Mouse (Mus musculus) urinary bladder, adult 18-20 months (tissue): ENCODE data around the gene Trappc6a.

ENCODE experiments used
- DNase-seq, 2 experiments: peaks; one replicate each; pipeline ENCODE4 v3.0.0; 2022; ENCODE audit warnings: low spot score in 2 of 2, mixed read lengths in 2 of 2

Trappc6a gene

DNA sequence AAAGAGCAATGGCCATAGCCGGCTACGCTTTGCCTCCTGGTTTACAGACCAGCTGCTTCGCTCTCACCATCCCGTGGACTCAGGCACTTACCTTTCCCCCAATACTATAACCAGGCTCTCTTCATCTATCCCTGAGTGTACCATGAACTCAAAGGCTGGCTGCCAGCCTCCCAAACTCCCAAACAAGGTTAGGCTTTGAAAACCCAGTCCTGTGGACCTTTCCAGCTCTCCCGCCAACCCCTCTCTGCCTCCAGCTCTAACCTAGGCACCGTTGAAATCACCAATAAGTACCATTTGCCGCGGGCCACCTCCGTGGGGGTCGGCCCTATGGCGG is 53.2 kb downstream of the Trappc6a start:
- DNase-seq, result no peak

DNA sequence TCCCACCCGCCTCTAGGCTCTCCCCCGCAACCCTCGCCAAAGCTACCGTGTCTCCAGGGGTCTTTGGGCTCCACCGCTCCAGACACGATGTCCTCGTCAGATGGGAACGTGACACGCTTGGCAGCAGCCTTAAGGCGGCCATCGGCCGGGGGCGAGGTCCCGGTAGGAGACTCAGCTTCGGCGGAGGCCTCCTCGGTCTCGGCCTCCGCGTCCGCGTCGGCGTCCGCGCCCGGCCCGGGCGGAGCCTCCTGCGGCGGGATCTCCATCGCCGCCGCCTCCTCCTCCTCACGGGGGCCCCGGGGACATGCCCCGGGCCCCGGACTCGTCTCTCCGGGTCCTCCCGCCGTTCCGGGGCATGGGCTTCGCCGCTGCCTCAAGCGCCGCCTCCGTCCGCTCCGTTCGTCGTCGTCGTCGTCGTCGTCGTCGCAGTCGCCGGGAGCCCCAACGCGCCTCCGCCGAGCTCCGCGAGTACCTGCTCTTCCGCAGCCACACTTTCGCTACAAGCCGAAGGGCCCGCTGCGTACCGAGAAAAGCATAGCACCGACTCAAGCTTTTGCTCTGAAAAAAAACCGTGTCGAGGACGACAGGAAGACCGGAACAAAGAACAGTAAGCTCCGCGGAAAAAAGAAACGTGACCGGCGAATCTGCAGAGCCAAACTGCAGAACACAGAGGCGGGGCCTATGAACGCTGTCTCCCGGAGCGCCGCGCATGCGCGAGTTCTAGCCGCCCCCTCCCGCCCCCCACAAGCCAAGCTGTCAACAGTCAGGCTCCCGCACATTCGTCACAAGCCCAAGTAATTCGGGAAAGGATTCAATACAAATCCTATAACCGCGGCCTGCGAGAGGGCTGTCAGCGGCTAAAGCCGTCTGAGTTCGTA is 53.8 kb downstream of the Trappc6a start:
- DNase-seq, result peak; percentile 84 to 90

DNA sequence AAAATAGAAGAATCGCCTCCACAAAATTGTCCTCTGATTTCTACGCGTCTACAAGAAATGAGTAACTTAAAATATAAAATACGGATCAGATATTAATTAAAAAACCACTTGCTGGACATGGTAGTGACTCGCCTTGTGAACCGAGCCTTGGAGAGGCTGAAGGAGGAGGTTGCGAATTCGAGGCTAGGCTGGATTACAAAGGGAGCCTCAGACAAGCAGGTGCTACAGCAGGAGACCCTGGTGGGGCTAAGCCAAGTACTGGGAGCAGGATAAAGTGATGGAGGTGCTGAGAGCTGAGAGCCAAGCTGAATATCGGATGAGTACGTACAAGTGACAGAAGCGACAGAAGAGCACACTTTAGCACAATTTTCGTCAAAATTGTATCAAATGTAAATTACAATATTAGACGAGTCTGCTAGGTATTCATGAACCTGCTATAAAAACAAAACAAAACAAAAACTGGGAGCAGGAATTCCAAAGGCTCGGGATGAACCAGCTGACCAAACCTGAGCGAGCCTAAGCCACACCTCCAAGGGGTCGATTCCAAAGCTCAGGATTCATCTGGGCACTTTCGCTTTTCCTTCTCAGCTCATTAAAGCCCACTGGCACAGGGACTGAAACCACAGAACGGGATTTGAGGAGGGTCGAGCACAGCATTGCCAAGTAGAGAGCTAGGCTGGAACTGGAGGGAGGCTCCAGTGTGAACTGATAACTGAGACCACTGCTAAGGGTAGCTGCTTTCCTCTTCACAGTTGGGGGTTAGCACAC is 54.6 kb downstream of the Trappc6a start, which contains the start of gene Ppp1r37:
Gene Ppp1r37, minus strand, starts transcription at position 434 of the 768 bp plus-strand sequence.
- no peak for DNase-seq

GRCm38 (mm10) chr7:19563884-19564283 is 55.7 kb downstream of the Trappc6a start:
- no peak for DNase-seq

DNA sequence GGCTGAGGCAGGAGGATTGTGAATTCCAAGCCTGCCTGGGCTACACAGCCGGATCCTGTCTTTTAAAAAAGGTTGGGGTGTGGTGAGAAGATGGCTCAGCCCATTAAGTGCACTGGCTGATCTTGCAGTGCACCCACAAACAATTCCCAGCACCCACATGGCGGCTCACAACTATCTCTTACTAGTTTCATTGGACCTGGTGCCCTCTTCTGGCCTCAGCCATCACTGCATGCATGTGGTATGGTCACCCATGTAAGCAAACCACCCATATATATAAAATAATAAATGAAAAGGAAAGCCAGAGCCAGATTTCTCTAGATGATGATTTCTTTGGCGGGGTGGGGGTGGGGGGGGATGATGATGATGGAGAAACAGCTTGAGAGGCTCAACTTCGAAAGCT is 56.3 kb downstream of the Trappc6a start:
- no peak for DNase-seq
